Mouse (Mus musculus): ENCODE results near the gene Tbx1. TPM values are rescaled to one million over a fixed set of nuclear protein-coding genes. Genes with fewer than 3 reads are reported as not detected.

Gene Tbx1
- polyA plus RNA-seq, 1 experiment from 2014 or later, result 5.5 TPM

GRCm38 (mm10) chr16:18620601-18621361 is 30.3 kb upstream of the Tbx1 start:
- peaks cover 31% of the 10 kb centered on the region for H3K4me1 ChIP-seq
- H3K4me2 ChIP-seq (replicated peaks), result peak overlapping the region; percentile 70
- 1% methylated on average over 74 of the region's 74 CpGs for WGBS
- no peak overlapping the region for H3K27ac ChIP-seq
- H3K36me3 ChIP-seq, result peaks cover 34% of the 10 kb centered on the region
- no peak for ATAC-seq (ENCODE audit: low FRiP score, low read depth)
- H3K9me3 ChIP-seq, result no peaks in the 10 kb centered on the region
- H3K9ac ChIP-seq, result peak overlapping the region; percentile 42; the same call in 1 of the 2 replicates
- H3K4me3 ChIP-seq, result peak overlapping the region; percentile 33
- H3K27me3 ChIP-seq (replicated peaks), result peaks cover 80% of the 10 kb centered on the region

GRCm38 (mm10) chr16:18620201-18620600 is 29.7 kb upstream of the Tbx1 start:
- Histone ChIP-seq H3K27ac (no peak overlapping the region), H3K4me1 (peaks cover 26% of the 10 kb centered on the region), H3K36me3 (peaks cover 33% of the 10 kb centered on the region), H3K9me3 (no peaks in the 10 kb centered on the region), H3K4me2 (replicated peaks) (0 out of 2 replicates have a peak overlapping the region, but pooled peaks have one; percentile 70), H3K9ac (no peak overlapping the region), H3K27me3 (replicated peaks) (peaks cover 74% of the 10 kb centered on the region), H3K4me3 (peak overlapping the region; percentile 33; the same call in 1 of the 2 replicates)
- ATAC-seq (ENCODE audit: low FRiP score, low read depth), result no peak
- 16% methylated on average over 6 of the region's 6 CpGs for WGBS

- H3K36me3 ChIP-seq, result peaks cover 22% of the 10 kb centered on the region
- H3K4me2 ChIP-seq (replicated peaks), result no peak overlapping the region
- H3K9me3 ChIP-seq, result no peaks in the 10 kb centered on the region
- no peak for ATAC-seq (ENCODE audit: low FRiP score, low read depth)
- no peak overlapping the region for H3K27ac ChIP-seq
- H3K4me3 ChIP-seq, result no peak overlapping the region
- peaks cover 63% of the 10 kb centered on the region for H3K27me3 ChIP-seq (replicated peaks)
- H3K9ac ChIP-seq, result no peak overlapping the region
- WGBS, result 26% methylated on average over 4 of the region's 4 CpGs
- peaks cover 26% of the 10 kb centered on the region for H3K4me1 ChIP-seq
These were observed 28.6 kb upstream of the Tbx1 start for GRCm38 (mm10) chr16:18619110-18619509.

GRCm38 (mm10) chr16:18618297-18618696 is 27.8 kb upstream of the Tbx1 start:
- no peak for ATAC-seq (ENCODE audit: low FRiP score, low read depth)
- Histone ChIP-seq H3K36me3 (peaks cover 14% of the 10 kb centered on the region), H3K9ac (no peak overlapping the region), H3K4me2 (replicated peaks) (no peak overlapping the region), H3K4me1 (peaks cover 27% of the 10 kb centered on the region), H3K27ac (no peak overlapping the region), H3K27me3 (replicated peaks) (peaks cover 55% of the 10 kb centered on the region), H3K9me3 (no peaks in the 10 kb centered on the region), H3K4me3 (no peak overlapping the region)
- WGBS, result 60% methylated on average over 2 of the region's 2 CpGs

GRCm38 (mm10) chr16:18617370-18618065 is 27.0 kb upstream of the Tbx1 start:
- Histone ChIP-seq H3K27ac (no peak overlapping the region), H3K27me3 (replicated peaks) (peaks cover 47% of the 10 kb centered on the region), H3K36me3 (peaks cover 6% of the 10 kb centered on the region), H3K9me3 (no peaks in the 10 kb centered on the region), H3K4me2 (replicated peaks) (peak overlapping the region; percentile 58), H3K4me1 (peaks cover 34% of the 10 kb centered on the region), H3K4me3 (no peak overlapping the region; the same call in 1 of the 2 replicates), H3K9ac (peak overlapping the region; percentile 33; the same call in 1 of the 2 replicates)
- WGBS, result 2% methylated on average over 27 of the region's 27 CpGs
- ATAC-seq (ENCODE audit: low FRiP score, low read depth), result peak; percentile 63

- Histone ChIP-seq H3K9ac (no peak overlapping the region), H3K4me1 (peaks cover 39% of the 10 kb centered on the region), H3K27me3 (replicated peaks) (peaks cover 22% of the 10 kb centered on the region), H3K27ac (no peak overlapping the region), H3K9me3 (no peaks in the 10 kb centered on the region), H3K4me2 (replicated peaks) (no peak overlapping the region), H3K36me3 (no peaks in the 10 kb centered on the region), H3K4me3 (no peak overlapping the region)
- 65% methylated on average over 3 of the region's 3 CpGs for WGBS
- ATAC-seq (ENCODE audit: low FRiP score, low read depth), result no peak
These were observed 22.8 kb upstream of the Tbx1 start for GRCm38 (mm10) chr16:18613301-18613700.

- Histone ChIP-seq H3K4me1 (peaks cover 35% of the 10 kb centered on the region), H3K9ac (no peak overlapping the region), H3K27ac (no peak overlapping the region), H3K4me3 (no peak overlapping the region), H3K36me3 (no peaks in the 10 kb centered on the region), H3K4me2 (replicated peaks) (no peak overlapping the region), H3K9me3 (no peaks in the 10 kb centered on the region), H3K27me3 (replicated peaks) (peaks cover 24% of the 10 kb centered on the region)
- WGBS, result 53% methylated on average over 13 of the region's 13 CpGs
- 0 out of 2 replicates have a peak, but pooled peaks have one; percentile 31 for ATAC-seq (ENCODE audit: low FRiP score, low read depth)
These were observed 21.3 kb upstream of the Tbx1 start for GRCm38 (mm10) chr16:18611752-18612151.

GRCm38 (mm10) chr16:18609099-18609498 is 18.6 kb upstream of the Tbx1 start:
- H3K4me1 ChIP-seq, result peaks cover 31% of the 10 kb centered on the region
- no peak overlapping the region for H3K4me2 ChIP-seq (replicated peaks)
- peaks cover 24% of the 10 kb centered on the region for H3K27me3 ChIP-seq (replicated peaks)
- H3K9me3 ChIP-seq, result no peaks in the 10 kb centered on the region
- ATAC-seq (ENCODE audit: low FRiP score, low read depth), result no peak
- H3K36me3 ChIP-seq, result no peaks in the 10 kb centered on the region
- H3K27ac ChIP-seq, result no peak overlapping the region
- no peak overlapping the region for H3K9ac ChIP-seq
- no peak overlapping the region for H3K4me3 ChIP-seq
- 70% methylated on average over 2 of the region's 2 CpGs for WGBS

GRCm38 (mm10) chr16:18608226-18608625 is 17.8 kb upstream of the Tbx1 start:
- Histone ChIP-seq H3K4me1 (peaks cover 31% of the 10 kb centered on the region), H3K36me3 (no peaks in the 10 kb centered on the region), H3K9ac (no peak overlapping the region), H3K4me2 (replicated peaks) (peak overlapping the region; percentile 26; the same call in 1 of the 2 replicates), H3K9me3 (no peaks in the 10 kb centered on the region), H3K27ac (no peak overlapping the region), H3K4me3 (no peak overlapping the region), H3K27me3 (replicated peaks) (peaks cover 24% of the 10 kb centered on the region)
- no peak for ATAC-seq (ENCODE audit: low FRiP score, low read depth)
- WGBS, result 7% methylated on average over 11 of the region's 11 CpGs

- no peak overlapping the region for H3K9ac ChIP-seq
- H3K4me3 ChIP-seq, result no peak overlapping the region
- H3K27me3 ChIP-seq (replicated peaks), result peaks cover 22% of the 10 kb centered on the region
- ATAC-seq (ENCODE audit: low FRiP score, low read depth), result no peak
- H3K36me3 ChIP-seq, result no peaks in the 10 kb centered on the region
- WGBS, result 80% methylated on average over 5 of the region's 5 CpGs
- H3K27ac ChIP-seq, result no peak overlapping the region
- H3K9me3 ChIP-seq, result no peaks in the 10 kb centered on the region
- H3K4me1 ChIP-seq, result peaks cover 11% of the 10 kb centered on the region
- no peak overlapping the region for H3K4me2 ChIP-seq (replicated peaks)
These were observed 15.2 kb upstream of the Tbx1 start for GRCm38 (mm10) chr16:18605705-18606104.

- no peak overlapping the region for H3K9ac ChIP-seq
- peaks cover 11% of the 10 kb centered on the region for H3K4me1 ChIP-seq
- no peak overlapping the region for H3K4me3 ChIP-seq
- no peak for ATAC-seq (ENCODE audit: low FRiP score, low read depth)
- H3K4me2 ChIP-seq (replicated peaks), result no peak overlapping the region
- H3K36me3 ChIP-seq, result no peaks in the 10 kb centered on the region
- 61% methylated on average over 8 of the region's 8 CpGs for WGBS
- H3K27me3 ChIP-seq (replicated peaks), result 0 out of 2 replicates have a peak, but pooled peaks cover 16% of the 10 kb centered on the region
- no peak overlapping the region for H3K27ac ChIP-seq
- no peaks in the 10 kb centered on the region for H3K9me3 ChIP-seq
These were observed 13.8 kb upstream of the Tbx1 start for GRCm38 (mm10) chr16:18604267-18604701.

GRCm38 (mm10) chr16:18601447-18601846 is 11.0 kb upstream of the Tbx1 start:
- H3K4me3 ChIP-seq, result no peak overlapping the region
- H3K9me3 ChIP-seq, result no peaks in the 10 kb centered on the region
- no peak for ATAC-seq (ENCODE audit: low FRiP score, low read depth)
- H3K36me3 ChIP-seq, result no peaks in the 10 kb centered on the region
- no peak overlapping the region for H3K4me2 ChIP-seq (replicated peaks)
- no peak overlapping the region for H3K9ac ChIP-seq
- H3K27me3 ChIP-seq (replicated peaks), result peaks cover 11% of the 10 kb centered on the region; the same call in 1 of the 2 replicates
- peaks cover 3% of the 10 kb centered on the region; the same call in 1 of the 2 replicates for H3K4me1 ChIP-seq
- H3K27ac ChIP-seq, result no peak overlapping the region
- 55% methylated on average over 7 of the region's 7 CpGs for WGBS
